Mouse (Mus musculus) myocyte (in vitro differentiated cells): ENCODE results near the gene Rasl11a.

Experiments
- CEBPB ChIP-seq: IDR thresholded peaks from 2 replicates; pipeline ENCODE4 v1.6.1; 2011; ENCODE audit warnings: mild to moderate bottlenecking, moderate library complexity; ENCODE audit not compliant: poor library complexity, insufficient read depth, severe bottlenecking
- E2F4 ChIP-seq: IDR thresholded peaks from one replicate; pipeline ENCODE4 v1.6.1; 2011; ENCODE audit warnings: mild to moderate bottlenecking, control low read depth, moderate library complexity; ENCODE audit not compliant: insufficient read depth
- MAX ChIP-seq: IDR thresholded peaks from one replicate; pipeline ENCODE4 v1.6.1; 2011; ENCODE audit warnings: low read depth, mild to moderate bottlenecking, control low read depth
- MYOG ChIP-seq, 3 experiments: IDR thresholded peaks; one replicate each; pipeline ENCODE4 v1.6.1; 2011; ENCODE audit warnings: control low read depth in 2 of 3, low read depth in 2 of 3, mild to moderate bottlenecking in 2 of 3; ENCODE audit not compliant: insufficient read length in 2 of 3, control insufficient read depth in 1 of 3, insufficient read depth in 1 of 3
- POLR2A ChIP-seq: IDR thresholded peaks from one replicate; pipeline ENCODE4 v1.6.1; 2011; ENCODE audit warnings: low read depth, mild to moderate bottlenecking, control low read depth, moderate library complexity; ENCODE audit not compliant: insufficient read length
- POLR2AphosphoS2 ChIP-seq: IDR thresholded peaks from one replicate; pipeline ENCODE4 v1.6.1; 2011; ENCODE audit warnings: low read depth, control low read depth; ENCODE audit not compliant: insufficient read length
- SRF ChIP-seq: IDR thresholded peaks from one replicate; pipeline ENCODE4 v1.6.1; 2011; ENCODE audit warnings: low read depth; ENCODE audit not compliant: control insufficient read depth, insufficient read length
- TCF12 ChIP-seq: IDR thresholded peaks from one replicate; pipeline ENCODE4 v1.6.1; 2011; ENCODE audit warnings: mild to moderate bottlenecking, control low read depth; ENCODE audit not compliant: poor library complexity, insufficient read depth, severe bottlenecking
- USF1 ChIP-seq: IDR thresholded peaks from one replicate; pipeline ENCODE4 v1.6.1; 2011; ENCODE audit warnings: low read depth, mild to moderate bottlenecking, control low read depth, moderate library complexity

GRCm38 (mm10) chr5:146858772-146859171 lies 13.9 kb downstream of the Rasl11a start:
- TF ChIP-seq POLR2A (no peak), CEBPB (no peak), E2F4 (no peak), TCF12 (no peak), MAX (no peak), POLR2AphosphoS2 (no peak), USF1 (no peak), MYOG (IDR thresholded peaks at IDR 0.05; ENCODE audit: control insufficient read depth in 1 of 3, insufficient read depth in 1 of 3, insufficient read length in 2 of 3, low read depth in 2 of 3) (no peak), SRF (no peak)
